Mouse (Mus musculus): ENCODE measurements around the gene Ssbp3. TPM values are rescaled to one million over a fixed set of nuclear protein-coding genes. Genes with fewer than 3 reads are reported as not detected.

Ssbp3 gene
- polyA plus RNA-seq, 1 experiment from 2014 or later, result 73.2 TPM

DNA sequence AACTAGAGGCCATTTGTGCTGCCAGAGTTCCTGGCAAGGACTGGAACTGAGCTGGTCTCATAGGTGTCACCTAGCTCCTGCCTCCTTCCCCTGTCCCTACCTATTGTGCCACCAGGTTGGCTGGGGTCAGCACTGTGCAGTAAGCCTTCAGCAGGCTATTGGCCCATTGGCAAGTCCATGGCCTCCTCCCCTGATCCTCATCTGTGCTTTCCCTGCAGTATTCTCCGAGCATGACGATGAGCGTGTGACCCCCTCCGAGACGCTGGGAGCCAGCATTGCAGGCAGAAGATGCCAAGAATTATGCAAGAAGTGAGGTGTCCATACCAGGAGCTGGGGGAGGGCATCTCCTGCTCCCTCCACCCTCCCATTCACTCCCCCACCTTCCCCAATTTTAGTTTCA is 137.3 kb downstream of the Ssbp3 start:
- H3K36me3 ChIP-seq (ENCODE audit: control insufficient read depth, insufficient read depth, low read length), result peaks cover 58% of the 10 kb centered on the region
- H3K9ac ChIP-seq (ENCODE audit: low read length), result no peak overlapping the region
- DNase-seq (ENCODE audit: low spot score) (no peak), ATAC-seq (replicated peaks; ENCODE audit: low FRiP score, low TSS enrichment, low read depth) (no peak)
- H3K4me3 ChIP-seq (ENCODE audit: low read depth, low read length), result no peak overlapping the region
- H3K27ac ChIP-seq (ENCODE audit: low read depth), result no peak overlapping the region
- no peaks in the 10 kb centered on the region for H3K4me1 ChIP-seq (replicated peaks; ENCODE audit: control insufficient read depth, insufficient read depth, low read length)
- no peaks in the 10 kb centered on the region for H3K27me3 ChIP-seq (replicated peaks; ENCODE audit: control insufficient read depth, insufficient read depth, low read length)
- no peak overlapping the region for H3K4me2 ChIP-seq (ENCODE audit: low read length)
- 85% methylated on average over 5 of the region's 5 CpGs for WGBS
- H3K9me3 ChIP-seq (ENCODE audit: control insufficient read depth, low read length), result no peaks in the 10 kb centered on the region

DNA sequence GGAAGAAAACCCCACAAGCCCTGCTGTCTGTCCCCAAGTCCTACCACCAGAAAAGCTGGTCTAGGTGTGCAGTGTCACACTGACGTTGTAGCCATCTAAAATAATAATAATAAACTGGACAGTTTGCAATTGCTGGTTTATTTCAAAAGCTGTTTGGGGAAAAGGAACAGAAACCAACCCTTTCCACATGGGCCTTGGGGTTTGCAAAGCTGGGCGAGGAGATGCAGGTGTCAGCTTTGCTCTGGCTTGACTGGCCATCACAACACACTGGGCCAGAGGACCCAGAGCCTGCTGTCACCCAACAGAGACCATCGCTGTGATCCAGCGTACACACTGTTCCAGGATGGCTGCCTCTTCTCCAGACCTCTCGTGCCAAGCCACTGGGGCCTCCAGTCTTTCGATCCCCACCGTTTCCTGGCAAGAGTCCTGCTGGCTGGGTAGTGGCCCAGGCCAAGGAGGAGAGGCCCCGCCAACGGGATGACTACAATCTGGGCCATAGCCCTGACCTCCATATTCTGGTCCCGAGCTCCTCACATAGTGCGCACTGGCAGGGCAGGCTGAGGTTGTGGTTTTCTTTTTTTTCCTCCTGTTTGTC is 138.2 kb downstream of the Ssbp3 start:
- DNase-seq (ENCODE audit: low spot score) (no peak), ATAC-seq (replicated peaks; ENCODE audit: low FRiP score, low TSS enrichment, low read depth) (no peak)
- H3K36me3 ChIP-seq (ENCODE audit: control insufficient read depth, insufficient read depth, low read length), result peaks cover 55% of the 10 kb centered on the region
- H3K4me1 ChIP-seq (replicated peaks; ENCODE audit: control insufficient read depth, insufficient read depth, low read length), result no peaks in the 10 kb centered on the region
- H3K27me3 ChIP-seq (replicated peaks; ENCODE audit: control insufficient read depth, insufficient read depth, low read length), result no peaks in the 10 kb centered on the region
- no peaks in the 10 kb centered on the region for H3K9me3 ChIP-seq (ENCODE audit: control insufficient read depth, low read length)
- no peak overlapping the region for H3K4me2 ChIP-seq (ENCODE audit: low read length)
- H3K4me3 ChIP-seq (ENCODE audit: low read depth, low read length), result no peak overlapping the region
- H3K27ac ChIP-seq (ENCODE audit: low read depth), result no peak overlapping the region
- H3K9ac ChIP-seq (ENCODE audit: low read length), result no peak overlapping the region
- WGBS, result 91% methylated on average over 11 of the region's 11 CpGs

DNA sequence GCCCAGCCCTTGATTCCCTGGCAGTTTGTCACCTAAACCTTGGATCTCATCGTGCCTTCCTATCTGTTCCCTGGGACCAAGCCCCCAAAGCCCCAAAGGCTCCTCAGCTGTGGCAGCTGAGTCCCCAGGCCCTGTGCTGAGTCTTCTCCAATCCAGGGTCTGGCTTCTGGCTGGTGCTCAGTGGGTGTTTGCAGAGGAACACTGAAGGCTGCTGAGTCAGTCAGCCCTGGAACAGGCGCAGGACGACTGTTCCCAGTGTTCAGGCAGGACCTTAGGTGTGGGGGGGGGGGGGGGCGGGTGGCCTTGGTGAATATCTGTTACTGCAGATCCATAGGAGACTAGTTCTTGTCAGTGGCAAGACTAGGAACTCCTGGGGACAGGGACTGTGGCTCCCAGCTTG is 141.4 kb downstream of the Ssbp3 start:
- H3K36me3 ChIP-seq (ENCODE audit: control insufficient read depth, insufficient read depth, low read length), result peaks cover 37% of the 10 kb centered on the region
- ATAC-seq (replicated peaks; ENCODE audit: low FRiP score, low TSS enrichment, low read depth) (no peak), DNase-seq (ENCODE audit: low spot score) (no peak)
- no peaks in the 10 kb centered on the region for H3K4me1 ChIP-seq (replicated peaks; ENCODE audit: control insufficient read depth, insufficient read depth, low read length)
- no peak overlapping the region for H3K27ac ChIP-seq (ENCODE audit: low read depth)
- WGBS, result 44% methylated on average over 4 of the region's 4 CpGs
- H3K4me2 ChIP-seq (ENCODE audit: low read length), result no peak overlapping the region
- no peaks in the 10 kb centered on the region for H3K27me3 ChIP-seq (replicated peaks; ENCODE audit: control insufficient read depth, insufficient read depth, low read length)
- no peak overlapping the region for H3K4me3 ChIP-seq (ENCODE audit: low read depth, low read length)
- no peaks in the 10 kb centered on the region for H3K9me3 ChIP-seq (ENCODE audit: control insufficient read depth, low read length)
- H3K9ac ChIP-seq (ENCODE audit: low read length), result no peak overlapping the region

DNA sequence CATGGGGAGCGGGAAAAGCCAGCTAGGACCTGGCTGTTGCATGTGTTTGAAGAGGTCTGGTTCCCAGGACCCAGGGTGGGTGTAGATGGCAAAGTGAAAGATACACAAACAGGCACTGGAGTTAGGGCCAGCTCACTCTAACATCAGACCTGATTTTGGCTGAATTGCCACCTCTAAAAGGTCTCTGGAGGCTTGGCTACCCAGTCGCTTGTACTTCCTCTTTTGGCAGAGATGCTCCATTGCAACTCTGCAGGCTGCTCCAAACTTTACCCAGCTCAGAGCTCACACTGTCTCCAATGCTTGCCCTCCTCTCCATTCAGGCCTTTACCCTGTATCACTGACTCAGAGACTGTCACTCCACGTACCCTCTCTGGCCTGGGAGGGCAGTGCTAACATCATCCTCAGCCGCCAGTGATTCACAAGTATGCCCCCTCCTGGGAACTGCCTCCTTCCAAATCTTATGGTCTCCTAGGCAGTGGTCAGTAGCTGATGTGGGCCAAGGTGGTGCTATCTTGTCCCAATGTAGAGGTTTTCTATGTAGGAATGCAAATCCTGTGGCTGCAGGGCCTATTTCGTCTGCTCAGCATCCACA is 142.6 kb downstream of the Ssbp3 start:
- no peak overlapping the region for H3K4me2 ChIP-seq (ENCODE audit: low read length)
- H3K27ac ChIP-seq (ENCODE audit: low read depth), result no peak overlapping the region
- peaks cover 38% of the 10 kb centered on the region for H3K36me3 ChIP-seq (ENCODE audit: control insufficient read depth, insufficient read depth, low read length)
- H3K4me3 ChIP-seq (ENCODE audit: low read depth, low read length), result no peak overlapping the region
- DNase-seq (ENCODE audit: low spot score) (no peak), ATAC-seq (replicated peaks; ENCODE audit: low FRiP score, low TSS enrichment, low read depth) (no peak)
- H3K4me1 ChIP-seq (replicated peaks; ENCODE audit: control insufficient read depth, insufficient read depth, low read length), result no peaks in the 10 kb centered on the region
- no peaks in the 10 kb centered on the region for H3K9me3 ChIP-seq (ENCODE audit: control insufficient read depth, low read length)
- whole genome bisulfite sequencing, result 51% methylated on average over 5 of the region's 5 CpGs
- no peaks in the 10 kb centered on the region for H3K27me3 ChIP-seq (replicated peaks; ENCODE audit: control insufficient read depth, insufficient read depth, low read length)
- H3K9ac ChIP-seq (ENCODE audit: low read length), result no peak overlapping the region

DNA sequence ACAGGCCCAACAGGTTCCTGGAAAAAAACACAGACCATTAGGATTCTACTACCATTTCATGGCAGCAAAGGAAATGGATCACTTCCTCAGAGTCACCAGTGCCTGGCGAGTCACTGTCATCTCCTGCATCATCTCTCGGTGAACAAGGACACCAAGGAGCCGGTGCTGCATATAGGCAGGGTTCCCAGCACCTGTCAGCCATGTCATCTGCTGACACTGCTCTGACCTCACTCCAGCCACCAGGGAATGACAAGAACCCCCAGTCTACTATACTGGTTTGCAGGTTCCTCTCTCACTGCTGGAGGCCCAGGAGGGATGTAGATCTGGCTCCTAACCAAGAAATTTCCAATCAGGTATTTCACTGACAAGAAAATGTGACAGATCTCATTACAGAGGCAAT is 145.6 kb downstream of the Ssbp3 start:
- no peaks in the 10 kb centered on the region for H3K27me3 ChIP-seq (replicated peaks; ENCODE audit: control insufficient read depth, insufficient read depth, low read length)
- H3K4me3 ChIP-seq (ENCODE audit: low read depth, low read length), result no peak overlapping the region
- no peak overlapping the region for H3K9ac ChIP-seq (ENCODE audit: low read length)
- H3K9me3 ChIP-seq (ENCODE audit: control insufficient read depth, low read length), result no peaks in the 10 kb centered on the region
- H3K4me1 ChIP-seq (replicated peaks; ENCODE audit: control insufficient read depth, insufficient read depth, low read length), result no peaks in the 10 kb centered on the region
- peaks cover 50% of the 10 kb centered on the region for H3K36me3 ChIP-seq (ENCODE audit: control insufficient read depth, insufficient read depth, low read length)
- H3K27ac ChIP-seq (ENCODE audit: low read depth), result no peak overlapping the region
- no peak overlapping the region for H3K4me2 ChIP-seq (ENCODE audit: low read length)
- ATAC-seq (replicated peaks; ENCODE audit: low FRiP score, low TSS enrichment, low read depth) (no peak), DNase-seq (ENCODE audit: low spot score) (no peak)
- WGBS, result 73% methylated on average over 3 of the region's 3 CpGs

DNA sequence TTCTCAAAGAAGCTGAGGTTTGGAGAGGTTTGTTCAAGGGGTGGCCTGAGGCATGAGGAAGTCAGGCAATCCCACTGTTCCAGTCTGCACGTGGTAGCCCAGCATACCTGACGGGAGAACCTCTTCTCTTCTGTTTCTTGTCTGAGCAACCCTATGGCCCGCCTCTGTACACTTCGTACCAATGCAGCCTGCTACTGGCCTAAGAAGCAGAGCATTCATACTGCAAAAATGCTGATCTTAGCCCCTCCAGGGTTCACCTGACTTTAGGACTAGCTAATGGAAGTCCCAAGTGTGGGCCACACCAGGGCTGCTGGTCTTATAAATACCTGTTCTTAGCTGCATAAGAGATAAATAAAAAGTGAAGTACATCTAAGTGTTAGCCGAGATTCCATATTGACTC is 147.8 kb downstream of the Ssbp3 start:
- Histone ChIP-seq H3K4me1 (replicated peaks; ENCODE audit: control insufficient read depth, insufficient read depth, low read length) (no peaks in the 10 kb centered on the region), H3K4me3 (ENCODE audit: low read depth, low read length) (no peak overlapping the region), H3K4me2 (ENCODE audit: low read length) (no peak overlapping the region), H3K36me3 (ENCODE audit: control insufficient read depth, insufficient read depth, low read length) (peaks cover 71% of the 10 kb centered on the region), H3K9ac (ENCODE audit: low read length) (no peak overlapping the region), H3K9me3 (ENCODE audit: control insufficient read depth, low read length) (no peaks in the 10 kb centered on the region), H3K27ac (ENCODE audit: low read depth) (no peak overlapping the region), H3K27me3 (replicated peaks; ENCODE audit: control insufficient read depth, insufficient read depth, low read length) (no peaks in the 10 kb centered on the region)
- DNase-seq (ENCODE audit: low spot score) (no peak), ATAC-seq (replicated peaks; ENCODE audit: low FRiP score, low TSS enrichment, low read depth) (no peak)
- 82% methylated on average over 5 of the region's 5 CpGs for WGBS

DNA sequence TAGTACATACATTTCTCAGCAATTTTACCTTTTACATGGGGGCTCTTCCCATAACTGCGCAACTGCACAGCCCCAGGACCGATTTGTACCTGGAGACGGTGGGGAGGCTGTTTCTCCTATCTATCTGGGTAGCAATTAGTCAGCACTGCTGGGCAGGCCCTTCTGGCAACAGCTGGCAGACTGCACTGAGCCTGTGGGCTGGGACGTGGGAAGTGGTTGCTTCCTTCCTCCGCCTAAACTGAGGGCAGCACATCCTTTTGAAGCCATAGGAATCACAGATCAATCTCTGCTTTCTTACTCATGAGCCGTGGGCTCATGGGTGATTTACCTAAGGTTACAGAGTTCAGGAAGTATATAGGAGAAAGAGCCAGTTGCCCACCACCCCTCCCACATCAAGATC is 148.3 kb downstream of the Ssbp3 start:
- Histone ChIP-seq H3K36me3 (ENCODE audit: control insufficient read depth, insufficient read depth, low read length) (peaks cover 75% of the 10 kb centered on the region), H3K27me3 (replicated peaks; ENCODE audit: control insufficient read depth, insufficient read depth, low read length) (no peaks in the 10 kb centered on the region), H3K4me2 (ENCODE audit: low read length) (no peak overlapping the region), H3K4me1 (replicated peaks; ENCODE audit: control insufficient read depth, insufficient read depth, low read length) (no peaks in the 10 kb centered on the region), H3K27ac (ENCODE audit: low read depth) (no peak overlapping the region), H3K9ac (ENCODE audit: low read length) (no peak overlapping the region), H3K4me3 (ENCODE audit: low read depth, low read length) (no peak overlapping the region), H3K9me3 (ENCODE audit: control insufficient read depth, low read length) (no peaks in the 10 kb centered on the region)
- 80% methylated on average over 6 of the region's 6 CpGs for WGBS
- DNase-seq (ENCODE audit: low spot score) (no peak), ATAC-seq (replicated peaks; ENCODE audit: low FRiP score, low TSS enrichment, low read depth) (no peak)

DNA sequence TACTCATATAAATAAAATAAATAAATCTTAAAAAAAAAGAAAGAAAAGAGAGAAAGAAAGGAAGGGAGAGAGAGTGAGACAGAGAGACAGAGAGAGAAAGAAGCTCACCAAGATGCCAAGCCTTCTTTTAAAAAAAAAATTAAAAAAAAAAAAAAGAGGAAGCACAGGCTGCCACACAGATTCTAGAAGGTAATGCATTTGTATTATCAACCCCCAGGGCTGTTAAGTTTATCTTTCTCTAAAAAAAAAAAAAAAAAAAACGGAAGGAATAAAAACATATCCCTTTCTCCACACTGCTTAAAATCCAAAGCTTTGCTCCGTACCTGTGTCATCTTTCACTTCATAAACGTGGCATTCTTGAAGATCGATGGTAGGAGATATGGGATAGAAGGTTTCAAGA is 151.1 kb downstream of the Ssbp3 start:
- H3K9ac ChIP-seq (ENCODE audit: low read length), result no peak overlapping the region
- ATAC-seq (replicated peaks; ENCODE audit: low FRiP score, low TSS enrichment, low read depth) (no peak), DNase-seq (ENCODE audit: low spot score) (no peak)
- H3K9me3 ChIP-seq (ENCODE audit: control insufficient read depth, low read length), result no peaks in the 10 kb centered on the region
- H3K27me3 ChIP-seq (replicated peaks; ENCODE audit: control insufficient read depth, insufficient read depth, low read length), result no peaks in the 10 kb centered on the region
- H3K36me3 ChIP-seq (ENCODE audit: control insufficient read depth, insufficient read depth, low read length), result peaks cover 81% of the 10 kb centered on the region
- H3K4me1 ChIP-seq (replicated peaks; ENCODE audit: control insufficient read depth, insufficient read depth, low read length), result peaks cover 9% of the 10 kb centered on the region
- 94% methylated on average over 4 of the region's 4 CpGs for WGBS
- no peak overlapping the region for H3K4me2 ChIP-seq (ENCODE audit: low read length)
- no peak overlapping the region for H3K27ac ChIP-seq (ENCODE audit: low read depth)
- no peak overlapping the region for H3K4me3 ChIP-seq (ENCODE audit: low read depth, low read length)

DNA sequence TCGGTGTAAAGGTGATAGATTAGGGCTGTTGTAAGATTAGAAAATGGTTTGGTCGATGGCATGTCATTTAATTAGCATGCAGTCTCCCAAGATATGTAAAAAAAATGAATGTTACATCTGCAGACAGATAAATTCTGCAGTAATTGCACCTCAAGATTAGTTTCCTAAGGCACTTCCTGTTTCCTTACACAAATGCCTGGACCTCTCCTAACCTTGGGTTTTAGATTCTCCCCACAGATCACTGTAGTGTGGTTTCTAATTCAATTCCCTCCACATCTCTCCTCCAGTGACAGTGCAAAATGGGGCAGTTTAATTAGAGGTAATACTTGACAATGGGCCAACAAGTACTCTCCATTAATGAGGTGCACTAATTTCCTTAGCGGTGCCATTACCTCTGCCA is 152.7 kb downstream of the Ssbp3 start:
- no peaks in the 10 kb centered on the region for H3K27me3 ChIP-seq (replicated peaks; ENCODE audit: control insufficient read depth, insufficient read depth, low read length)
- H3K9me3 ChIP-seq (ENCODE audit: control insufficient read depth, low read length), result no peaks in the 10 kb centered on the region
- ATAC-seq (replicated peaks; ENCODE audit: low FRiP score, low TSS enrichment, low read depth) (no peak), DNase-seq (ENCODE audit: low spot score) (no peak)
- 89% methylated on average over 3 of the region's 3 CpGs for WGBS
- H3K36me3 ChIP-seq (ENCODE audit: control insufficient read depth, insufficient read depth, low read length), result peaks cover 64% of the 10 kb centered on the region
- no peak overlapping the region for H3K4me2 ChIP-seq (ENCODE audit: low read length)
- H3K4me3 ChIP-seq (ENCODE audit: low read depth, low read length), result no peak overlapping the region
- H3K27ac ChIP-seq (ENCODE audit: low read depth), result no peak overlapping the region
- no peak overlapping the region for H3K9ac ChIP-seq (ENCODE audit: low read length)
- peaks cover 9% of the 10 kb centered on the region for H3K4me1 ChIP-seq (replicated peaks; ENCODE audit: control insufficient read depth, insufficient read depth, low read length)
